Mouse (Mus musculus) limb, embryonic 13.5 days (tissue): ENCODE data around the gene D5Ertd579e. TPM values are rescaled to one million over a fixed set of nuclear protein-coding genes. Genes with fewer than 3 reads are reported as not detected.

Experiments
- ATAC-seq: fragments of 200-750 bp; cut with Nextera tagmentation; 2 replicates; pipeline ENCODE4 v1.8.0; 2017; ENCODE audit warnings: low read depth, moderate number of reproducible peaks, moderate TSS enrichment; ENCODE audit not compliant: low FRiP score
- H3K27ac ChIP-seq: fragments of 300-500 bp; sonication (generic); 2 replicates; pipeline ENCODE4 v1.5.1; 2015; ENCODE audit warnings: inconsistent platforms, mild to moderate bottlenecking, moderate library complexity
- H3K27me3 ChIP-seq: fragments of 300-500 bp; sonication (generic); 2 replicates; pipeline ENCODE4 v1.6.1; 2015; ENCODE audit warnings: mild to moderate bottlenecking, inconsistent platforms
- H3K36me3 ChIP-seq: fragments of 300-500 bp; sonication (generic); 2 replicates; pipeline ENCODE4 v1.6.1; 2015; ENCODE audit warnings: inconsistent platforms, mild to moderate bottlenecking, moderate library complexity
- H3K4me1 ChIP-seq: fragments of 300-500 bp; sonication (generic); 2 replicates; pipeline ENCODE4 v1.6.1; 2015; ENCODE audit warnings: inconsistent platforms
- H3K4me2 ChIP-seq: fragments of 300-500 bp; sonication (generic); replicated peaks from 2 replicates; pipeline ENCODE4 v1.6.1; 2015; ENCODE audit warnings: inconsistent platforms, mild to moderate bottlenecking, moderate library complexity
- H3K4me3 ChIP-seq: fragments of 300-500 bp; sonication (generic); 2 replicates; pipeline ENCODE4 v1.5.1; 2015; ENCODE audit warnings: moderate library complexity, mild to moderate bottlenecking, inconsistent platforms
- H3K9ac ChIP-seq: fragments of 300-500 bp; sonication (generic); 2 replicates; pipeline ENCODE4 v1.6.1; 2015; ENCODE audit warnings: mild to moderate bottlenecking, inconsistent platforms
- H3K9me3 ChIP-seq: fragments of 300-500 bp; sonication (generic); 2 replicates; pipeline ENCODE4 v1.6.1; 2016; ENCODE audit warnings: inconsistent platforms
- WGBS: fragments of 180-500 bp; shearing (Covaris S2); methylation state at CpG from one replicate; pipeline ENCODE4 v1.1.7; 2015; 5-methylcytosine and 5-hydroxymethylcytosine counted together
- polyA plus RNA-seq: library from polyadenylated mRNA; unstranded; fragments of >200 nt; fragmentation: Nextera tagmentation; extraction: Ambion mirVana; gene quantifications from 2 replicates; pipeline ENCODE4 v1.2.1, GENCODE M21; 2015

D5Ertd579e gene
- polyA plus RNA-seq, 1 experiment from 2014 or later = 21.4 TPM

DNA sequence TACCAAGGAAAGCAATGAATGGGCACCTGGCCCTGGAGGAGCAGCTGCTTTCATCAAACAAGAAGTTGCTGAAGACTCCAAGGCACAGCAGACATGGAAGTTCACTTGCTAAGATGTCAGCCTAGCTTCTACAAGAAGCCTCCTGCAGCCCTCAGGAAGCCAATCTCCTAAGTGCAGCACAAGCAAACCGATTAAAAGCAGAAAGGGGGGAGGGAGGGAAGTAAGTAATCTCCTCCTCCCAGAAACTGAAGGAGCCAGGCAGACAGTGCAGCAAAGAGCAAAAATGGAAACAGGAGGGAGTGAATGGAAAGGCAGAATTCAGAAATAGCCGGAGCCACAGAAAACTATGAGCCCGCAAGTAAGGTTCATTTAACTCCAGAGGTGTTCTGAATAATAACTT lies 122.5 kb downstream of the D5Ertd579e start:
- peaks cover 23% of the 10 kb centered on the region for H3K36me3 ChIP-seq
- no peak overlapping the region for H3K4me2 ChIP-seq
- H3K4me1 ChIP-seq = peaks cover 22% of the 10 kb centered on the region
- no peak for ATAC-seq
- H3K27me3 ChIP-seq = no peaks in the 10 kb centered on the region
- 50% methylated on average over 3 of the region's 3 CpGs for WGBS
- no peak overlapping the region for H3K9ac ChIP-seq
- no peak overlapping the region for H3K4me3 ChIP-seq
- no peak overlapping the region for H3K27ac ChIP-seq
- no peaks in the 10 kb centered on the region for H3K9me3 ChIP-seq

DNA sequence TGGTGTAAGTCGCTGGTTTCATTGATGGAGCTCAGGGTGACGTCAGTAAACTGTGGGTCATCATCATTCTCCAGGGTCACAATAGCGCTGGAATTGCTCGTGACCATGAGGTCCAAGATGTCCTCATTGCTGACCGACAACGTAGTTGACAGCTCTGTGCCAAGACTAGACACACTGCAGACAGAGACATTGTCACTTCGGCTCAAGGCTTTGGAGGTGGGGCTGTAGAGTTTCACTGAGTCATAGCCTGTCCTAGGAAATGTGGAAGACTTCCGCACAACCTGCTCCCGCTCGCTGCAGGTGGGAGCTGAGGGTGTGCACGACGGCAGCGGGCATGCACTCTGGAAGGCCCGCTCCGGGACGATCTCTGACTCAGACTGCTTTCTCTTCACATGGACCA lies 124.5 kb downstream of the D5Ertd579e start:
- Histone ChIP-seq H3K4me3 (no peak overlapping the region), H3K36me3 (peaks cover 23% of the 10 kb centered on the region), H3K4me2 (no peak overlapping the region), H3K27me3 (no peaks in the 10 kb centered on the region), H3K27ac (no peak overlapping the region), H3K9me3 (no peaks in the 10 kb centered on the region), H3K4me1 (peaks cover 28% of the 10 kb centered on the region), H3K9ac (no peak overlapping the region)
- 90% methylated on average over 16 of the region's 16 CpGs for WGBS
- ATAC-seq = no peak

DNA sequence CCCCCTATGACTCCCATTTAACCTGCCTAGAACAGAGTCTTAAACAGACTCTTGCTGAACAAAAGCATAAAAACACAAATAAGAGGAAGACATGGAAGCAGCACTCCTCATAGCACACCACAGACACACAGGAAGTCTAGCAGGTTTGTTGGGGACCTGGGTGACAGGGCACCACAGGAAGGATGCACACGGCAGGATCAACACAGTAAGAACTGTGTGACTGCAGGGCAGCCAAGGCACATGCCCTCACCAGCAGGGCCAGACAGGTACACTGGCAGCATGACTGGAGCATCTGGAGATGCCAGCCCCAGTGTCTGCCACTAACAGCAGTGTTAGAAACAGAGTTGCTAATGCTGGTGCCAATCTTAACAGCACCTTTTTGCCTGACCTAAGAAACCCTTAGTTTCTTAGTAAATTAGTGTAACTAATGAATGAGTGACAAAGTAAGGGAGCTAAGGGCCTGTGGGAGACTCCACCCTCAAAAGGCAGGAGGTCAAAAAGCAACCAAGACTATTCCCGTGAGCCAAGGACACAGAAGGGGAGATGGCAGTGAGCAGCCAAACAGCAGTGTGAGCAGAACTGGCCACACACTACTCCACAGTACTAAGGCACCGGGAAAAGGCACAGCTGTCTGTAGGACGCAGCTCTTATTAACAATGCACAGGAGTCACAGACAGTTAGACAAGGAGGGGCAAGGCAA lies 125.1 kb downstream of the D5Ertd579e start:
- no peak for ATAC-seq
- Histone ChIP-seq H3K9me3 (no peaks in the 10 kb centered on the region), H3K9ac (no peak overlapping the region), H3K36me3 (peaks cover 23% of the 10 kb centered on the region), H3K27ac (no peak overlapping the region), H3K4me3 (no peak overlapping the region), H3K27me3 (no peaks in the 10 kb centered on the region), H3K4me2 (no peak overlapping the region), H3K4me1 (peaks cover 28% of the 10 kb centered on the region)
- WGBS = 85% methylated on average over 4 of the region's 4 CpGs

DNA sequence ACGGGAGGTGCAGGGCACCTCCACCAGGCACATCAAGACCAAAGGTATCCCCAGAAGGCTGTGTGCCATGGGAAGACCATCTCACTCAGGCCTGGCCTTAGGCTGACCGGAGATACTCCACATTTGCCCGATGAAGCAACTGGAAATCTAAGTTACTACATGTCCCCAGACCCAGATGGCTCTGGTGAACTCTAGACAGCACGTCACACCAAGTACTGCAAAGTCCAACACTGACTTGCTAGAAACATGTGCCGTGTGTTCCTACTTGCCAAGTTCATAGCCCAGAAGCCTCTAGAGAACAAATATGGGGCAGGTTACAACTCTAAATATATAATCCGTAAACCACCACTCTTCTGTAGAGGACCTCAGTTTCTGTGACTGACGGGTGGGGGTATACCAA lies 125.7 kb downstream of the D5Ertd579e start:
- H3K27me3 ChIP-seq = no peaks in the 10 kb centered on the region
- 87% methylated on average over 7 of the region's 7 CpGs for WGBS

DNA sequence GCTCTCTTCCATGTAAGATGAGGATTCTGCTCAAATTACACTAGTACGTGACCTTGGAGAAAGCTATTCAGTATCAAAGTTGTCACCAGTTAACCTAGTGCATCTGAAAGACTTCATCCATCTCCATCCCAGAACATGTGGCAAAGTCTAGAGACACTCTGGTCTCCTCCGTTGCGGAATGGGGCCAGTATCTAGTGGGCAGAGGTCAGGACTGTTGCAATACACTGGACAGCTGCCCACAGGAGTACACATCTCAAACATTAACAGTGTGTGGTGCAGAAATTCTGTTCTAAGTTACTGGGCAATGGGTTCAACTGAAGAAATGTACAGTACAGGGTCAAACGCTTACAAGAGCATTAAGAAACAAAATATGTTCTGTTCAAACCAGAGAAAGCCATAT lies 127.7 kb downstream of the D5Ertd579e start:
- Histone ChIP-seq H3K4me2 (no peak overlapping the region), H3K27ac (no peak overlapping the region), H3K9me3 (no peaks in the 10 kb centered on the region), H3K27me3 (no peaks in the 10 kb centered on the region), H3K4me1 (peaks cover 7% of the 10 kb centered on the region), H3K9ac (no peak overlapping the region), H3K4me3 (no peak overlapping the region), H3K36me3 (peaks cover 23% of the 10 kb centered on the region)
- WGBS = 76% methylated on average over 4 of the region's 4 CpGs
- no peak for ATAC-seq

More for the DNA sequence above, 125.7 kb downstream of the D5Ertd579e start:
- peaks cover 23% of the 10 kb centered on the region for H3K36me3 ChIP-seq
- no peak overlapping the region for H3K27ac ChIP-seq
- no peak for ATAC-seq
- H3K9ac ChIP-seq = no peak overlapping the region
- H3K4me3 ChIP-seq = no peak overlapping the region
- peaks cover 24% of the 10 kb centered on the region for H3K4me1 ChIP-seq
- no peak overlapping the region for H3K4me2 ChIP-seq
- H3K9me3 ChIP-seq = no peaks in the 10 kb centered on the region

DNA sequence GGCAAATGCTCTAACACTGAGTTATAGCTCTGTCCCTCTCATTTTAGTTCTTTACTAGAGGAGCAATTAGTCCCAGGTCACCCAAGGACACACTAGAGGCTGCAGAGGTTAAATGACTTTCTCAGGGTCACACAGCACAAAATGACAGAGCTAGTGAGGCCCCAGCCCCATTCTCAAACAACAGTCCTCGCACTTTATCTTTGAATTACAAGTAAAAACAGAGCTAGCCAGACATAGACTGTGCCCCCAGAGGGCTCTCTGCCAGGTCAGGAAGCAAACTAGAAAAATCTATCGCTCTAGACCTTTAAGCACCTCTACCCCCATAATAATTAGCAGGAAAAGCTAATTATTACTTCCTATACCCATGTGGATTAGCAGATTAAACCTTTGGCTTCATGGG lies 128.2 kb downstream of the D5Ertd579e start:
- Histone ChIP-seq H3K4me1 (peaks cover 6% of the 10 kb centered on the region), H3K36me3 (peaks cover 23% of the 10 kb centered on the region), H3K27me3 (no peaks in the 10 kb centered on the region), H3K27ac (no peak overlapping the region), H3K9me3 (no peaks in the 10 kb centered on the region), H3K4me2 (no peak overlapping the region), H3K9ac (no peak overlapping the region), H3K4me3 (no peak overlapping the region)
- ATAC-seq = no peak
- WGBS = 70% methylated on average over 2 of the region's 2 CpGs

DNA sequence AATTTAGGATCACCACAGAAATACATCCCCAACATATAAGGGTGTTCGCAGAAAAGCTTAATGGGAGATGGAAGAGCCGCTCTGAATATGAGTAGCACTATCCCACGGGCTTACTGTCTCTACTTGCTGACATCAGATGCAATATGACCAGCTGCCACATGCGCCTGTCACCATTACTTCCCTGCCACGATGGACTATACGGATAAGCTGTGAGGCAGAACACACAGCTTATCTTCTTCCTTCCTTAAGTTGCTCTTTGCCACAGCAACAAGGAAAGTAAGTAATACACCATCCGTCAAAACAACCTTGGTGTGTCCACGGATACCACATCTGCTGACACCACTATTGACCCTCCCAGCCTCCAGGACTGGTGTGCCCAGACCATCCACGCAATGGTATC lies 131.3 kb downstream of the D5Ertd579e start:
- 90% methylated on average over 9 of the region's 9 CpGs for WGBS
- Histone ChIP-seq H3K27me3 (no peaks in the 10 kb centered on the region), H3K4me2 (no peak overlapping the region), H3K9ac (no peak overlapping the region), H3K36me3 (peaks cover 3% of the 10 kb centered on the region; the same call in 1 of the 2 replicates), H3K27ac (no peak overlapping the region), H3K9me3 (no peaks in the 10 kb centered on the region), H3K4me1 (peaks cover 28% of the 10 kb centered on the region), H3K4me3 (no peak overlapping the region)
- ATAC-seq = no peak

DNA sequence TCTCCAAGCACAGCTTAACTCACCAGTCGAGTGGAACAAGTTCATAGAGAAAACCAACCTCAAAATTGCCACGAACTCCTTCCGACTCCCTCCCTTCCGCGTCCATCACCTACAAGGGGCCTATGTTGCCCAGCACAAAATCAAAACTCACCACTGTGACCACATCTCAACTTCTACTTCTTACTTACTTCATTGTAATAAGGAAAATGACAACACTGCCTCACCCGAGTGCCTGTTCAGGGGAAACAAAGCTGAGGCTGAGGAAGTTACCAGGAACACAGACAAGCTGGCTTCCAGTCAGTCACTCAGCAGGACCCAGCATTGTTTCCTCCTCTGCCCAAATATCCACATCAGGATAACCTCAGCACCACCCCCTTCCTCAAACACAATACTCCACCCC lies 132.1 kb downstream of the D5Ertd579e start:
- Histone ChIP-seq H3K9me3 (no peaks in the 10 kb centered on the region), H3K36me3 (no peaks in the 10 kb centered on the region; the same call in 1 of the 2 replicates), H3K27ac (no peak overlapping the region), H3K4me2 (no peak overlapping the region), H3K9ac (no peak overlapping the region), H3K4me1 (peaks cover 35% of the 10 kb centered on the region), H3K4me3 (no peak overlapping the region), H3K27me3 (no peaks in the 10 kb centered on the region)
- WGBS = 84% methylated on average over 6 of the region's 6 CpGs
- ATAC-seq = no peak

DNA sequence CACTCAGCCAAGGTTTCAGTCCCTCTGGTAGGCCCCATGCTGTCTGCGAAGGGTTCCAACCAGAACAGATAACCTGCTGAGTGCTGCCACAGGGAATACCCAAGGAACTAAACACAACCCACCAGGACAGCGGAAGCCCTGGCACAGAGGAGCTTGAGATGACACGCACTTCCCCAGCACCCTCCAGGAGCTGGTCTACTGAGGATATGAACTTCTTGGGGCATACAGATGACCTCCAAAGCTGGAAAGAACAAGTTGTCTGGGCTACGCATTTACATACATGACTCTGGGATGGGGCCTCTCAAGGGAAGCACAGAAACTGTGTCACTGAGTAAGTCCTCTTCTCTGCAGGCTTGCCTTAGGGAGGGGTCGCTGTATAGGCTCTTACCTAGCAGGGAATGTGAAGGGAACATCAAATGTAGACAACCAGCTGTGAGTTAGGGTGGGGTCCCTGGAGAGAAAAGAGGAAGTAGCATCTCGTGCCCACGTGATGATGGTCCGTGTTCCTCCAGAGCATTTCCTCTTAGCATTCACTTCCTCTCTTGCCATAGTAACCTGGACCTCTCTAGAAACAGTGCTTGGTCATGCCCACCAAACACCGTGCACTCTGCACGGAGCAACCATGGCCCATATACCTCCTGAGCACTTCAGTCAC lies 132.9 kb downstream of the D5Ertd579e start:
- 88% methylated on average over 10 of the region's 10 CpGs for WGBS
- ATAC-seq = no peak

DNA sequence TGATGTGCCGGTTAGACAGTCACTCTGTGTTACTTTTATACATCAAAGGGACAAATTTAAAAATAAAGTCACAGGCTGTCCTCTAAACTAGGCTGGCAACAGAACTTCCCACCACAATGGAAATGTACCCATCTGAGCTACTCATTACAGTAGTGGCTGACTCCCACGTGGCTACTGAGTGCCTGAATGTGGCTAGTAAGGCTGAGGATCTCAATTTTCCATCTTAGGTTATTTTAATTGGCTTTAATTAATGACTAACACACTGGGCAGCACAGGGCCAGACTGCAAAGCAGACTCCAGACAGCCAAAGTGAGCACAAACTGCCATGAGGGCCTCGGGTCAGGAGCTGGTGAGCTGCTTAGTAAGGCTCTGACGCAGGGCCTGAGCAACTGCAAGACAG lies 134.3 kb downstream of the D5Ertd579e start:
- 82% methylated on average over 4 of the region's 4 CpGs for WGBS
- Histone ChIP-seq H3K4me3 (no peak overlapping the region), H3K36me3 (no peaks in the 10 kb centered on the region; the same call in 1 of the 2 replicates), H3K27ac (no peak overlapping the region), H3K9me3 (no peaks in the 10 kb centered on the region), H3K27me3 (no peaks in the 10 kb centered on the region), H3K4me1 (peaks cover 44% of the 10 kb centered on the region), H3K4me2 (no peak overlapping the region), H3K9ac (no peak overlapping the region)
- no peak for ATAC-seq

More for the DNA sequence above, 132.9 kb downstream of the D5Ertd579e start:
- no peak overlapping the region for H3K4me2 ChIP-seq
- H3K36me3 ChIP-seq = no peaks in the 10 kb centered on the region; the same call in 1 of the 2 replicates
- H3K4me3 ChIP-seq = no peak overlapping the region
- no peak overlapping the region for H3K27ac ChIP-seq
- no peaks in the 10 kb centered on the region for H3K27me3 ChIP-seq
- no peak overlapping the region for H3K9ac ChIP-seq
- H3K9me3 ChIP-seq = no peaks in the 10 kb centered on the region
- peaks cover 43% of the 10 kb centered on the region for H3K4me1 ChIP-seq

DNA sequence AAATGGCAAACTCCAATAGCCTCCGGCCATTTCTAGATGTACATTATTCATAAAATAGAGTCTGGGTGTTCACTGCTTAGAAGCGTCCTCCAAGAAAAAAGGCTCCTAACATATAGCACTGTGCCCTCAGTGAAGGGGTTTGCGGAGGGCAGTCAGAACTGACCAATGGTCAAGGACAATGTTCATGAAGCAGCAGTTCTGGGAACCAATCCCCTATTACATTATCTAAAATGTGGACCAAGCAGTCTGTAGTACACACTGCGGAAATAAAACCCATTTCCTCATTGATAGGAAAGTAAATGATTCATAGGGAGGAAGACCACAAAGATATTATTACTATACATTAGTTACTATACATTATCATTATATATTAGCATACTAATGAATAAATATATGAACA lies 135.3 kb downstream of the D5Ertd579e start:
- WGBS = 90% methylated on average over 4 of the region's 4 CpGs
- no peak overlapping the region for H3K4me3 ChIP-seq
- H3K9me3 ChIP-seq = no peaks in the 10 kb centered on the region
- peaks cover 46% of the 10 kb centered on the region for H3K4me1 ChIP-seq
- no peaks in the 10 kb centered on the region for H3K27me3 ChIP-seq
- no peak for ATAC-seq
- no peaks in the 10 kb centered on the region; the same call in 1 of the 2 replicates for H3K36me3 ChIP-seq
- H3K27ac ChIP-seq = no peak overlapping the region
- H3K9ac ChIP-seq = no peak overlapping the region
- no peak overlapping the region for H3K4me2 ChIP-seq

DNA sequence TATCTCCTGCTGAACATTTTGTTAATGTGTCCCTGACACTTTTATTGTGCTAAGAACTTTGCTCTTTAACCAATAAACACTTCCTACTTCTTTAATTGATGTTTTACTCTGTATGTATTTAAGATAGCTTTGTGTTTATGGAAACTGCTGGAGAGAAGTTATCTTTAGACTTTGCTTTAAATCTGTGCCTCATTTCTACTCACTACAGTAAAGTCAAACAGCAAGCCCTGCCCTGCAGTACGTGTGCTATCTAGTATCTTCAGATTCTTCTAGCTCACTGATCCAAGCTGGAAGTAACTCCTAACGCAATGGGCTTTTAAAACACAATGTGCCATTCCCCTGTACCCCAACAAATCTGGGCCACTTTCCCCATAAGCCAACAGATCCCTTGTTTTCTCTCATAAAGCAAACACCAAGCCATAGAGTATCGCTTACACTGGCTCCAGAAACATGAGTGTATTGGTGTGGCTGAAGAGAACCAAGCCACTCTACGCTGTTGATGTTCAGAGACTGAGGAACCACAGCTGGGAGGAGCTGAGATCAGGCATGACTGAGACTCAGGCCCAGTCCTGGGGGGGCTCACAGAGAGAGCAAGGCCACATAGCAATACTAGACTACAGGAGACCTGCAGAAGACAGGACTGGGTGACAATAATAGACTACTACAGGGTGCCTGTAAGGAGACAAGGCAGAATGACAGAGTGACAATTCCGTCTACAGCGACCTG lies 136.2 kb downstream of the D5Ertd579e start:
- Histone ChIP-seq H3K9me3 (no peaks in the 10 kb centered on the region), H3K9ac (no peak overlapping the region), H3K4me1 (peaks cover 50% of the 10 kb centered on the region), H3K27ac (0 out of 2 replicates have a peak overlapping the region, but pooled peaks have one; percentile 6), H3K4me3 (no peak overlapping the region), H3K27me3 (no peaks in the 10 kb centered on the region), H3K4me2 (no peak overlapping the region), H3K36me3 (no peaks in the 10 kb centered on the region; the same call in 1 of the 2 replicates)
- WGBS = 87% methylated on average over 6 of the region's 6 CpGs
- no peak for ATAC-seq
